8 mouse cellular contexts compared by ENCODE assay signal in genomic region chr17:29841781-29842690, GRCm38 (mm10).
DNase-seq lines count a peak whose midpoint lies in the region; ATAC-seq and TF ChIP-seq lines count a peak whose summit lies in the region.

No protein-coding gene starts in this region.

- no peak overlapping the region for H3K27ac ChIP-seq in kidney, adult 2 months (ENCODE audit: insufficient read depth, low read depth, low read length)
- H3K27ac ChIP-seq in lung, embryonic 16.5 days (ENCODE audit: low read length): no peak overlapping the region

- DNase-seq in G1E (ENCODE audit: low spot score): peak; percentile 76
- DNase-seq in c-Kit-positive CD71-positive TER-119-positive erythroid progenitor cells, embryonic 14.5 days (ENCODE audit: low spot score): peak; percentile 71
- peak; percentile 51 to 65 for DNase-seq in heart, adult 18-20 months
- peak; percentile 43 for DNase-seq in kidney, adult 2 months
- DNase-seq in ovary, postnatal 14 days (ENCODE audit: low spot score): peak; percentile 18
- DNase-seq in cerebellum, postnatal 14 days: no peak
- DNase-seq in right cerebral cortex, adult 18-20 months: no peak

- H3K9ac ChIP-seq in lung, embryonic 16.5 days (ENCODE audit: low read length): peak overlapping the region; percentile 68

- peak overlapping the region; percentile 93 for H3K4me2 ChIP-seq in lung, embryonic 16.5 days (ENCODE audit: low read depth, low read length)

- no peaks in the 10 kb centered on the region for H3K36me3 ChIP-seq in G1E (replicated peaks)
- no peaks in the 10 kb centered on the region for H3K36me3 ChIP-seq in kidney, adult 2 months (ENCODE audit: control insufficient read depth, insufficient read depth, low read length)
- H3K36me3 ChIP-seq in lung, embryonic 16.5 days (ENCODE audit: control insufficient read depth, insufficient read depth, low read length): no peaks in the 10 kb centered on the region

- no peak for ATAC-seq in G1E (ENCODE audit: extremely low read depth, insufficient number of reproducible peaks, low FRiP score, poor library complexity, severe bottlenecking)
- ATAC-seq in lung, embryonic 16.5 days (ENCODE audit: low read depth): peak; percentile 74

- WGBS in kidney, adult 2 months: 7% methylated on average over 46 of the region's 46 CpGs
- 7% methylated on average over 46 of the region's 46 CpGs for WGBS in lung, embryonic 16.5 days

- H3K4me1 ChIP-seq in G1E (ENCODE audit: insufficient read depth, low read depth, low read length): peaks cover 39% of the 10 kb centered on the region
- H3K4me1 ChIP-seq in kidney, adult 2 months (ENCODE audit: control insufficient read depth, insufficient read depth, low read length): no peaks in the 10 kb centered on the region
- H3K4me1 ChIP-seq in lung, embryonic 16.5 days (replicated peaks; ENCODE audit: control insufficient read depth, insufficient read depth, low read length): peaks cover 10% of the 10 kb centered on the region

- no peak for TF ChIP-seq POLR2A in kidney, adult 2 months (IDR thresholded peaks at IDR 0.05; ENCODE audit: low read depth, low read length)

- H3K9me3 ChIP-seq in G1E (replicated peaks): no peaks in the 10 kb centered on the region
- no peaks in the 10 kb centered on the region for H3K9me3 ChIP-seq in lung, embryonic 16.5 days (ENCODE audit: control insufficient read depth, low read length)

- TF ChIP-seq CTCF in G1E (IDR thresholded peaks at IDR 0.05; ENCODE audit: low read depth, low read length): no peak
- no peak for TF ChIP-seq CTCF in kidney, adult 2 months (conservative IDR thresholded peaks at IDR 0.05; ENCODE audit: insufficient read depth, insufficient read length, low read depth, low read length)

- peaks cover 42% of the 10 kb centered on the region for H3K27me3 ChIP-seq in G1E (ENCODE audit: insufficient read depth, low read length)
- no peaks in the 10 kb centered on the region for H3K27me3 ChIP-seq in kidney, adult 2 months (replicated peaks; ENCODE audit: control insufficient read depth, insufficient read depth, low read length)
- no peaks in the 10 kb centered on the region for H3K27me3 ChIP-seq in lung, embryonic 16.5 days (ENCODE audit: control insufficient read depth, insufficient read depth, low read depth, low read length)

- H3K4me3 ChIP-seq in G1E (ENCODE audit: low read depth, low read length): peak overlapping the region; percentile 60; the same call in 1 of the 2 replicates
- peak overlapping the region; percentile 61 for H3K4me3 ChIP-seq in kidney, adult 2 months (ENCODE audit: insufficient read depth, low read depth, low read length)
- H3K4me3 ChIP-seq in lung, embryonic 16.5 days (ENCODE audit: low read length): peak overlapping the region; percentile 55

Comparison
In these comparisons a context has a peak if more than half of its experiments do, and no peak if none do; other contexts are left out.
1. DNase-seq: peak in G1E (single experiment), c-Kit-positive CD71-positive TER-119-positive erythroid progenitor cells, embryonic 14.5 days (single experiment), heart, adult 18-20 months (2 of 2), kidney, adult 2 months (single experiment) and ovary, postnatal 14 days (single experiment); none in cerebellum, postnatal 14 days (0 of 2) and right cerebral cortex, adult 18-20 months (single experiment).
2. Peak in every context shown above with its lines, with median percentiles within 50 percentile points of each other: H3K4me3 ChIP-seq.